Mouse (Mus musculus): Measurements from ENCODE around the gene Rabl6.

GRCm38 (mm10) chr2:25657652-25658051 is 49.3 kb upstream of the Rabl6 start, which contains the start of gene Lcn5:
- TF ChIP-seq CTCF (IDR thresholded peaks at IDR 0.05; ENCODE audit: low read depth) = no peak
- no peak for TF ChIP-seq EP300 (optimal IDR thresholded peaks at IDR 0.05)
